Mouse (Mus musculus) heart, embryonic 12.5 days (tissue): ENCODE data around the gene Il11. TPM values are rescaled to one million over a fixed set of nuclear protein-coding genes. Genes with fewer than 3 reads are reported as not detected.

Source experiments
- ATAC-seq: fragments of 200-750 bp; cut with Nextera tagmentation; 2 replicates; pipeline ENCODE4 v1.8.0; 2017; ENCODE audit warnings: moderate TSS enrichment, moderate library complexity; ENCODE audit not compliant: insufficient number of reproducible peaks, low FRiP score
- H3K27ac ChIP-seq: fragments of 300-500 bp; sonication (generic); 2 replicates; pipeline ENCODE4 v1.5.1; 2016; ENCODE audit warnings: mild to moderate bottlenecking, moderate library complexity; ENCODE audit not compliant: poor library complexity, severe bottlenecking
- H3K27me3 ChIP-seq: fragments of 300-500 bp; sonication (generic); replicated peaks from 2 replicates; pipeline ENCODE4 v1.6.1; 2016; ENCODE audit warnings: mild to moderate bottlenecking, moderate library complexity
- H3K36me3 ChIP-seq: fragments of 300-500 bp; sonication (generic); 2 replicates; pipeline ENCODE4 v1.6.1; 2016; ENCODE audit warnings: mild to moderate bottlenecking, moderate library complexity
- H3K4me1 ChIP-seq: fragments of 300-500 bp; sonication (generic); replicated peaks from 2 replicates; pipeline ENCODE4 v1.6.1; 2016; ENCODE audit warnings: mild to moderate bottlenecking
- H3K4me2 ChIP-seq: fragments of 300-500 bp; sonication (generic); 2 replicates; pipeline ENCODE4 v1.6.1; 2016; ENCODE audit warnings: mild to moderate bottlenecking, moderate library complexity
- H3K4me3 ChIP-seq: fragments of 300-500 bp; sonication (generic); 2 replicates; pipeline ENCODE4 v1.5.1; 2016; ENCODE audit warnings: mild to moderate bottlenecking
- H3K9ac ChIP-seq: fragments of 300-500 bp; sonication (generic); 2 replicates; pipeline ENCODE4 v1.6.1; 2016; ENCODE audit warnings: mild to moderate bottlenecking, moderate library complexity
- H3K9me3 ChIP-seq: fragments of 300-500 bp; sonication (generic); replicated peaks from 2 replicates; pipeline ENCODE4 v1.6.1; 2016; ENCODE audit warnings: mild to moderate bottlenecking, moderate library complexity
- WGBS: fragments of 180-500 bp; shearing (Covaris S2); methylation state at CpG from one replicate; pipeline ENCODE4 v1.1.7; 2016; 5-methylcytosine and 5-hydroxymethylcytosine counted together
- polyA plus RNA-seq: library from polyadenylated mRNA; unstranded; fragments of >200 nt; fragmentation: Nextera tagmentation; extraction: Ambion mirVana; gene quantifications from 2 replicates; pipeline ENCODE4 v1.2.1, GENCODE M21; 2016

Gene Il11
- polyA plus RNA-seq, 1 experiment from 2014 or later: 0.28 TPM

DNA sequence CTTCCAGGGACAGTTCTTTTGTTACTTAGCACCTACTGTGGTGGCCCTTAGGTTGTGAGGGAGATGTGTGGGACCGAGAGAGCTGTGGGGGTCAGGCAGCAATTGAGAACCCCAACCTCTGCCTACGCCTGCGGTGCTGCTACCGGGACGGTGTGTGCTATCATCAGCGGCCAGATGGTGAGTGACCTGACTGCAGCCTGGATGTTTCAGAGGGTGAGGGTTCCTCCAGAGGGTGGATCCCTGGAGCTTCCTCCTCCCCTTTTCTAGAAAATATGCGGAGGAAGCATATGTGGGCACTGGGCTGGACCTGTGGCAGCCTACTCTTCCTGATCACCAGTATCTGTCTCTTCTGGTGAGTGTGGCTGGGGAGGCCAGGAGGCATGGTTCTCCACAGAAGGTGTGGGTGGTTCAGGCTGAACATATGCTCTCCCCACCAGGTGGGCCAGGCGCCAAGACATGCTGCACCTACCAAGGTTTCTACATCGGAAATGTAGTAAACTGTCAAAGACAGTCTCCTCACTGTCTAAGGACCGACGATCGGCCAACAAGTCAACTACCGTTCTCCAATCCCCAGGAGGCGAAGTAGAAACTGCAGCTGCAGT lies 1.1 kb upstream of the Il11 start:
- Histone ChIP-seq H3K27ac (no peak overlapping the region), H3K4me1 (peaks cover 14% of the 10 kb centered on the region), H3K27me3 (peaks cover 71% of the 10 kb centered on the region), H3K4me3 (no peak overlapping the region), H3K4me2 (no peak overlapping the region), H3K36me3 (no peaks in the 10 kb centered on the region), H3K9ac (no peak overlapping the region), H3K9me3 (no peaks in the 10 kb centered on the region)
- WGBS: 60% methylated on average over 14 of the region's 14 CpGs
- ATAC-seq: peak; percentile 42; the same call in 1 of the 2 replicates

DNA sequence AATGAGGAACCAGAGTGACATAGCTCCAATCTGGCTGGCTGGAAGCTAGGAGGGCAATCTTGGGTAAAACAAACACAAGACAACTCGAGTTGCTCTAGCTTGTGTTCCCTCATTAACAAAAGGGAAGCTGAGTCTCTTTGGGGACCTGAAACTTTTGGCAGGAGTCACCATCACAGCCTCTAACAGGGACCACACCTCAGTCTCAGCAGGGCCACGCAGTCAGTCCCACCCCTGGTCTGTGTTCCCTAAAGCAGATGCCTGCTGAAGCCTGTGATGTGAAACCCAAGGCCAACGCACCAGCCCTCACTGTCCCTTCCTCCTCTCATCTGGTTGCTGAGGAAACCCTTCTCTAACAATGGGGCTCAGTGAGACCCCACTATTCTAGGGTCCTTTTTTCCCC lies 529 bp downstream of the Il11 start:
- no peak overlapping the region for H3K4me3 ChIP-seq
- no peaks in the 10 kb centered on the region for H3K36me3 ChIP-seq
- no peak overlapping the region for H3K4me2 ChIP-seq
- ATAC-seq: no peak
- H3K27me3 ChIP-seq: peaks cover 80% of the 10 kb centered on the region
- 45% methylated on average over 3 of the region's 3 CpGs for WGBS
- H3K9ac ChIP-seq: no peak overlapping the region
- H3K27ac ChIP-seq: no peak overlapping the region
- peaks cover 19% of the 10 kb centered on the region for H3K4me1 ChIP-seq
- H3K9me3 ChIP-seq: no peaks in the 10 kb centered on the region

DNA sequence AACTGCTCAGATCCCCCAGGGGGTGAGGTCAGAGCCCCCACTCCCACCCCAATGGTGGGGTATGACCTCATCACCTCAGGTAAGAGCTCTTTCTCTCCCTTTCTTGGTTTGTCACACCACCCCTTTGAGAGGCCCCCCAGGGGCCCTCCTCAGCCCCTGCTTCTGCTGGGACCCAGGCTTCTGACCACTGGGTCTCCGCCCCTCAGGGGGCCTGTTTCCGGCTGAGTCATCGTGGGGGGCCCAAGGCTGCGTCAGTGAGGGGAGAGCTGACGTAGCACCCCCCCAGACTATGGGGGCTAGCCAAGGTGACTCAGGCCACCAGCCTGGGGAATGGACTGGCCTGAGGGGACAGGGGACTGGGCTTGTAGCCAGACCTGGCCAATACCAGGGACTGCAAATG lies 2.7 kb downstream of the Il11 start:
- H3K9me3 ChIP-seq: peaks cover 4% of the 10 kb centered on the region; the same call in 1 of the 2 replicates
- H3K36me3 ChIP-seq: no peaks in the 10 kb centered on the region
- H3K4me1 ChIP-seq: peaks cover 25% of the 10 kb centered on the region
- no peak overlapping the region for H3K4me3 ChIP-seq
- ATAC-seq: 0 out of 2 replicates have a peak, but pooled peaks have one; percentile 4
- H3K27me3 ChIP-seq: peaks cover 98% of the 10 kb centered on the region
- WGBS: 22% methylated on average over 5 of the region's 5 CpGs
- no peak overlapping the region for H3K4me2 ChIP-seq
- H3K9ac ChIP-seq: no peak overlapping the region
- no peak overlapping the region for H3K27ac ChIP-seq

DNA sequence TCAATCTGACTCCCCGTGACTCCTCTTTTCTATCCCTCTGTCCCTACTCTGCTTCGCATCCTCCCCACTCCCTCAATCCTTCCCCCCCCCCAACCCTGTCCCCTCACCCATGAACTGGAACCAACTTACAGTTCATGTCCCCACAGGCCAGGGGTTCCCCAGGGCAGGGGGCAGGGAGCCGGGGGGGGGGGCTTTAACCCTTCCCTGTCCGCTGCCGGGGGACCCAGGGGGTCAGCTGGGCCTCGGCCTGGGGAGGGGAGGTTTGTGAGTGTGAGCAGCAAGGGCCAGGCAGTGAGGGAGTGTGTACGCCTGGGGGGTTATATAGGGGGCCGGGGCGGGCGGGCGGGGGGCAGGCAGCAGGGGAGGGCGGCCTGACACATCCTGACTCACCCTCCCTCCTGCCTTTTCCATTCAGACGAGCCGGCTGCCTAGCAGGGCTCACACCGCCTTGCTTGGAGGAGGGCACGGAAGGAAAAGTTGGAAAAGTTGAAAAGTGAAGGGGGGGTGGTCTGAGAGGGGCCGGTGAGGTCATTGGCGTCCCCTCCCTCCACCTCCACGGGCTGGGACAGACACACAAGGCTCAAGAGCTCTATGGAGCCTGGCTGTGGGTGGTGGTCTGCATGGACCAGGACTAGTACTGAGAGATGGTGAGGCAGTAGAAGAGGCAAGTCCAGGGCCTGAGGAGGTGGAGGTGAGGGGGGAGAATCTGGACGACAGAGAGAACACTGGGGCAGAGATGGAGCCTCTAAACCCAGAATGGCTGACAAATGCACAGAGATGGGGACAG lies 4.6 kb downstream of the Il11 start:
- Histone ChIP-seq H3K4me1 (peaks cover 25% of the 10 kb centered on the region), H3K9me3 (peaks cover 4% of the 10 kb centered on the region; the same call in 1 of the 2 replicates), H3K4me2 (peak overlapping the region; percentile 25; the same call in 1 of the 2 replicates), H3K27me3 (peaks cover 86% of the 10 kb centered on the region), H3K4me3 (no peak overlapping the region; the same call in 1 of the 2 replicates), H3K36me3 (no peaks in the 10 kb centered on the region), H3K27ac (no peak overlapping the region), H3K9ac (peak overlapping the region; percentile 21; the same call in 1 of the 2 replicates)
- 9% methylated on average over 19 of the region's 20 CpGs for WGBS
- 0 out of 2 replicates have a peak, but pooled peaks have one; percentile 7 for ATAC-seq

GRCm38 (mm10) chr7:4776861-4777830 lies 5.5 kb downstream of the Il11 start:
- peak overlapping the region; percentile 65 for H3K4me2 ChIP-seq
- H3K4me1 ChIP-seq: peaks cover 25% of the 10 kb centered on the region
- peak overlapping the region; percentile 39 for H3K4me3 ChIP-seq
- H3K36me3 ChIP-seq: no peaks in the 10 kb centered on the region
- peak; percentile 78 for ATAC-seq
- WGBS: under 1% methylated on average over 54 of the region's 56 CpGs
- peaks cover 78% of the 10 kb centered on the region for H3K27me3 ChIP-seq
- peaks cover 4% of the 10 kb centered on the region; the same call in 1 of the 2 replicates for H3K9me3 ChIP-seq
- no peak overlapping the region for H3K27ac ChIP-seq
- H3K9ac ChIP-seq: peak overlapping the region; percentile 50; the same call in 1 of the 2 replicates

GRCm38 (mm10) chr7:4776131-4776530 lies 6.5 kb downstream of the Il11 start:
- no peak for ATAC-seq
- peaks cover 4% of the 10 kb centered on the region; the same call in 1 of the 2 replicates for H3K9me3 ChIP-seq
- peaks cover 21% of the 10 kb centered on the region for H3K4me1 ChIP-seq
- peaks cover 68% of the 10 kb centered on the region for H3K27me3 ChIP-seq
- 46% methylated on average over 10 of the region's 10 CpGs for WGBS
- no peak overlapping the region; the same call in 1 of the 2 replicates for H3K4me3 ChIP-seq
- H3K9ac ChIP-seq: no peak overlapping the region
- no peak overlapping the region for H3K27ac ChIP-seq
- H3K36me3 ChIP-seq: no peaks in the 10 kb centered on the region
- H3K4me2 ChIP-seq: no peak overlapping the region

DNA sequence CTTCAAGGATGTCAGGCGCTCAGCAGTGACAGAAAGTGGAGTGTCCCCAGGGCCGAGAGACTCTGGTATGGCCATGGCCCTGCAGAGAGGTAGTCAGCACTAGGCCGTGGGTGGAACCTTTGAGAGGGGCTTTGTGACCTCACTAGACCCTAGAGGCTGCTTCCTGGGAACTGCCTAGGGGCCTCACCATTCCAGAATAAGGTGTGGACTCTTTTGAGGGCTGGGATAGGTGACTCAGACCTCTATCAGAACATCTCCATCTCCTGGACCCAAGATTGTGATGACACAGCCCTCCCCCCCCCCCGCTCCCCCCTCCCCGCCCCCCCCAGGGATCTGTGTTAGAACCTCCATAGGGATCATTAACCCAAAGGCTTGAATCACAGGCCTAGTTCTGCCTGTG lies 11.5 kb downstream of the Il11 start, which contains the start of gene Fam71e2:
Gene Fam71e2, minus strand, starts transcription at position 101 of the 400 bp plus-strand sequence.
- Histone ChIP-seq H3K9me3 (peaks cover 4% of the 10 kb centered on the region; the same call in 1 of the 2 replicates), H3K4me3 (no peak within 1 kb of the TSS), H3K4me2 (no peak within 1 kb of the TSS), H3K27ac (no peak within 1 kb of the TSS), H3K27me3 (peaks cover 20% of the 10 kb centered on the region), H3K4me1 (no peaks in the 10 kb centered on the region), H3K9ac (no peak within 1 kb of the TSS), H3K36me3 (no peaks in the 10 kb centered on the region)
- no peak for ATAC-seq
- WGBS: 68% methylated on average over 5 of the region's 5 CpGs

- Histone ChIP-seq H3K9me3 (no peaks in the 10 kb centered on the region), H3K27me3 (0 out of 2 replicates have a peak, but pooled peaks cover 3% of the 10 kb centered on the region), H3K4me1 (no peaks in the 10 kb centered on the region), H3K4me2 (no peak overlapping the region), H3K4me3 (no peak overlapping the region), H3K9ac (no peak overlapping the region), H3K27ac (no peak overlapping the region), H3K36me3 (no peaks in the 10 kb centered on the region)
- no peak for ATAC-seq
- 27% methylated on average over 4 of the region's 4 CpGs for WGBS
These were observed 17.5 kb downstream of the Il11 start for GRCm38 (mm10) chr7:4764946-4765710.

GRCm38 (mm10) chr7:4759670-4760069 lies 23.0 kb downstream of the Il11 start:
- no peak for ATAC-seq
- Histone ChIP-seq H3K27ac (no peak overlapping the region), H3K4me3 (no peak overlapping the region), H3K4me1 (no peaks in the 10 kb centered on the region), H3K9ac (no peak overlapping the region), H3K27me3 (0 out of 2 replicates have a peak, but pooled peaks cover 7% of the 10 kb centered on the region), H3K36me3 (no peaks in the 10 kb centered on the region), H3K9me3 (peaks cover 3% of the 10 kb centered on the region; the same call in 1 of the 2 replicates), H3K4me2 (no peak overlapping the region)
- 42% methylated on average over 1 of the region's 1 CpGs for WGBS
